Mouse (Mus musculus): Measurements from ENCODE around the gene Haus5.
A peak's percentile ranks its signal among the peaks of the same experiment; 100 is the strongest.

Gene Haus5

GRCm38 (mm10) chr7:30664529-30665200 is at the start of gene Haus5:
Gene Haus5 (minus strand): TSS chr7:30664994.
- DNase-seq, result peak; percentile 94

DNA sequence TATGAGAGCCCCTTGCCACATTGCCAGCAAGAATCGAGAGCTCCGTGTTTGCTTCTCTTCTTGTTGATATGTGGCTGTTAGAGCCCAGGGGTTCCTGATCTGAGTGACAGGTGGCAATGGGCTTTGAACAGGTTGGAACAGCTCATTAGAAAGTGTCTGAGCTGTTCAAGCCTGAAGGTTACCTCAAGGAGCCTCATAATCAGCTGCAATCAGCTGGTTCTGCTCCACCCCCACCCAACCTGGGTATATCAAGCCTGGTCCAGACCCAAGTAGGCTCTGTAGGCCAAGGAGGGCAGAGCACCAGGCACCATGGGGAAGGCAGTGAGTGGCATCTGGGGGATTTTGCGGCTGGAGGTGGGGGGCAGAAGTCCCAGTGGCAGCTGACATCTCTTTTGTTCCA is 47.1 kb upstream of the Haus5 start, which contains the start of gene Atp4a:
Atp4a (plus strand) TSS at position 268 of the 400 bp plus-strand sequence.
- DNase-seq, result peak; percentile 24

- no peak for DNase-seq
Observed at GRCm38 (mm10) chr7:30707441-30707840, 42.6 kb upstream of the Haus5 start.

DNA sequence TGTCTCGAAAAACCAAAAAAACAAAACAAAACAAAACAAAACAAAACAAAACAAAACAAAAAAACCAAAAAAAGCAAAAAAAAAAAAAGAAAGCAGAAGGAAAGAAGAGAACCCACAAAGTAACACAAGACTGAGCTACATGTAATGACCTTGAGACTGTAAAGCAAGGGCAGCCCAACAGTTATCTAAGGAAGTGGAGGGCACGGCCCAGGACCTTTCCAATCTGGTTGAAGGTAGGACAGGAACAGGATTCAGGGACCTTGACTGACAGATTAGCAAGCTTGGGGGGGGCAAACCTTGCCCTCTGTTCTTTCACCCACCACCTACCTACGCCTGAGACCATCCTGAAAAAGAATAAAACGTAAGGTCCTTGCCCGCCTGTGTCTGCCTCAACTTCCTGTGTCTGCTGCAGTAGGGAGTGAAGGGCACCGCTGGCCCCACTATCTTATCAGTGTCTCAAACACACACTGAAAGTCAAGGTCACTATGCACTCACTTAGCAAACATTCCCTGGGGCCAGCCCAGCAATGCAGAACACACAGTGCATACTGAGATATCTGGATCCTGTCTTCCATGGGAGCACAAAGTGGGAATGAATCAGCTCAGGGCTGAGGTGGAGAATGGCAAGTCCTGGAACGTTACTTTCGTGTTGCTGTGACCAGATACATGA is 41.6 kb upstream of the Haus5 start:
- no peak for DNase-seq

DNA sequence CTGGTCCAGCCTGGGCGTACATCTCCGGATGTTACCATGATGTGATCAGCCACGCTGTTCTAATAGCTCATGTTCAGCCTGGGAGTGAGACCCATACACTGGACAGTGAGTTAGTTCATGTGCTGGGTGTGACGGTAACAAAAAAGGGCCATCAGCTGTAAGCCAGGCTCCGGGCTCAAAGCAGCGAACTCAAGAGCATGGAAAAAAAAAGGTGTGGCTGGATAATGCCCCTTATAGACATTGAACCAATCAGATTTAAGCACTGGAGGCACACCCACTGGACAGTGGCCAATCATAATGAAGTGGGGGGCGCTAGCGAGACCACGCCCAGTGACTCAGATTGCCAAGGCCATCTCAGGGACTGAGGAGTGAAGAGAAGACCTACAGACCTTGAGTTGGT is 33.8 kb upstream of the Haus5 start, which contains the start of gene 2200002J24Rik:
2200002J24Rik (plus strand) TSS at position 338 of the 400 bp plus-strand sequence.
- DNase-seq, result peak; percentile 20

DNA sequence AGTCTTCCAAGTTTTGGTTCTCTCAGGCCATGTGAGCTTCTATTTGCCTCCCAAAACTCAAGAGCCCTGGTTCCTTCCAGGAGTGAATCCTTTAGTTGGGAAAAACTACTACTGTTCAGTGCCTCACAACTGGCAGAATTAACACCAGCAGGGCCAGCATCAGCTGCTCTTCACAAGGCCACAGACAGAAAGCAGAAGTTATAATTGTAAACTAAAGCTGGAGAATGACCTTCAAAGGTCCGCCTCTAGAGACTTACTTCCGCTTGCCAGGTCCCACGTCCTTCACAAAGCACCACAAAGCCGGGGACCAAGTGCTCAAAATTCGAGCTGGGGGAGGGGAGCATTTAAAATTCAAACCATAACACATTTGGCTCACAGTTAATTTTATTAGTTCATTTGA is 33.3 kb upstream of the Haus5 start:
- no peak for DNase-seq

DNA sequence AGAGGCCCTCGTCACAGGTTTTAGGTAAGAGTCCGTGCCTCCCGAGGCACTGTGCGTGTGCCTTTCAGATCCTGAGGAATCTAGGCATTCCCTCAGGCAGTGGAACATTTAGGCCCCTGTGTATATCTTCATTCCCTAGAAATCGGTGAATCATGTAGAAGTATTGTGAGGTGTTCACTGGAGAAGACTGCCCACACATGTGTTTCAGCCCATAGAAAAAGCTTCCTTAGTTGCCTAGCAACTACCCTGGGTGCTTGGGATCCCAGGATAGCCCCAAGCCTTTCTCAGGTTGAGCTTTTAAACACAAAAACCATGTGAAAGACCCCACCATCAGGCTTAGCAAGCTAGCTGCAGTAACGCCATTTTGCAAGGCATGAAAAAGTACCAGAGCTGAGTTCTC is 23.5 kb upstream of the Haus5 start:
- DNase-seq, result no peak

DNA sequence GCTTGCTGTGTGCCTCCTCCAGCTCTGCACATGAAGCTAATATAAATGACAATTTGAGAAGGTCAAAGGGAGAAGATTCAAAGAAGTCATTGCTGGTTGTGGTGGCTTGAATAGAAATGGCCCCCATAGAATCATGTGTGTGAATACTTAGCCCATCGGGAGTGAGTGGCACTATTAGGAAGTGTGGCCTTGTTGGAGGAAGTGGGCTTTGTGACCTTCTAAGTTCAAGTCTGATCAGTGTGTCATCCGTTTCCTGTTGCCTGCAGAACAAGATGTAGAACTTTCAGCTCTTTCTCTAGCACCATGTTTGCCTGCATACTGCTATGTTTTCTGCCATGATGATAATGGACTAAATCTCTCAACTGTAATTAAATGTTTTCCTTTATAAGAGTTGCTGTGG is 18.6 kb upstream of the Haus5 start:
- DNase-seq, result no peak

- DNase-seq, result no peak
Observed at GRCm38 (mm10) chr7:30681897-30682296, 17.1 kb upstream of the Haus5 start.

DNA sequence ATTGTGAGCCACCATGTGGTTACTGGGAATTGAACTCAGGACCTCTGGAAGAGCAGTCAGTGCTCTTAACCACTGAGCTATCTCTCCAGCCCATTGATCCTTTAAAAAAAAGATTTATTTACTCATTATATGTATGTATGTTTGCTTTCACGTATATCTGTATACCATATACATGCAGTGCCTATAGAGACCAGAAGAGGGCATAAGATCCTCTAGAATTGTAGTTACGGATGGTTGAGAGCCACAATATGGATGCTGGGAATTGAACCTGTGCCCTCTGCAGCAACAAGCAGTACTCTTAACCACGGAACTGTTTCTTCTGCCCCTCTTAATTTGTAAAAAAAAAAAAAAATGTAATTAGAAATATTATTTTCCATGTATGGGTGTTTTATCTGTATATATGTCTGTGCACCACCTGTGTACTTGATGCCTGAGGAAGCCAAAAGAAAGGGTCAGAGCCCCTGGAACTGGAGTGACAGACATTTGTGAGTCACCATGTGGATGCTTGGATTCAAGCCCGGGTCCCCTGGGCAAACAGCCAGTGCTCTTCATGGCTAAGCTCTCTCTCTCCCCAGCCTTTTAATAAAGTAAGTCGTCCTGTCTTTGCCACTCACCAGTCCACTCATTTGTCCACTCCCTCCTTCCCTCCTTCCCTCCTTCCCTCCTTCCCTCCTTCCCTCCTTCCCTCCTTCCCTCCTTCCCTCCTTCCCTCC is 13.6 kb upstream of the Haus5 start:
- DNase-seq, result no peak

- no peak for DNase-seq
Observed at GRCm38 (mm10) chr7:30671480-30671879, 6.7 kb upstream of the Haus5 start, which contains the start of gene Pmis2. Gene Pmis2 (minus strand): TSS chr7:30671605.

- DNase-seq, result no peak
Observed at GRCm38 (mm10) chr7:30669229-30669628, 4.4 kb upstream of the Haus5 start.

DNA sequence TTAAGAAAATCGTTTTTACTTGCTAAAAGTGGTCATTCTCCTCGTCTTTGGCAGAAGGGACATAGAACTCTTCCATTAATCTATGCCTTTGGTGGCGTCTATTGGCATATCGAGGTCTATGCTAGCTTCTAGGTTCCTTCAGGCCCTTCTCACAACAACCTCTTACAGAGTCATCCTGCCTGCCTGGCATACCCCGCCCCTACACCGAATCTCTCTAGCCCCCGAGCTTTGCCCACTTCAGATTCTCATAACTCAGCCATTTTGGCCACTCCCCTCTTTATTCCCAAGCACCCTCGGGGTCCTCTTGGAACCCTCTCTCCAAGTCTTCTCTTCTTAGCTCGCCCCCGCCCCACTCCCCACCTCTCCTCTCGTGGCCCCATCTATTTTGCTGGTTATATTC is 527 bp upstream of the Haus5 start:
- DNase-seq, result no peak

DNA sequence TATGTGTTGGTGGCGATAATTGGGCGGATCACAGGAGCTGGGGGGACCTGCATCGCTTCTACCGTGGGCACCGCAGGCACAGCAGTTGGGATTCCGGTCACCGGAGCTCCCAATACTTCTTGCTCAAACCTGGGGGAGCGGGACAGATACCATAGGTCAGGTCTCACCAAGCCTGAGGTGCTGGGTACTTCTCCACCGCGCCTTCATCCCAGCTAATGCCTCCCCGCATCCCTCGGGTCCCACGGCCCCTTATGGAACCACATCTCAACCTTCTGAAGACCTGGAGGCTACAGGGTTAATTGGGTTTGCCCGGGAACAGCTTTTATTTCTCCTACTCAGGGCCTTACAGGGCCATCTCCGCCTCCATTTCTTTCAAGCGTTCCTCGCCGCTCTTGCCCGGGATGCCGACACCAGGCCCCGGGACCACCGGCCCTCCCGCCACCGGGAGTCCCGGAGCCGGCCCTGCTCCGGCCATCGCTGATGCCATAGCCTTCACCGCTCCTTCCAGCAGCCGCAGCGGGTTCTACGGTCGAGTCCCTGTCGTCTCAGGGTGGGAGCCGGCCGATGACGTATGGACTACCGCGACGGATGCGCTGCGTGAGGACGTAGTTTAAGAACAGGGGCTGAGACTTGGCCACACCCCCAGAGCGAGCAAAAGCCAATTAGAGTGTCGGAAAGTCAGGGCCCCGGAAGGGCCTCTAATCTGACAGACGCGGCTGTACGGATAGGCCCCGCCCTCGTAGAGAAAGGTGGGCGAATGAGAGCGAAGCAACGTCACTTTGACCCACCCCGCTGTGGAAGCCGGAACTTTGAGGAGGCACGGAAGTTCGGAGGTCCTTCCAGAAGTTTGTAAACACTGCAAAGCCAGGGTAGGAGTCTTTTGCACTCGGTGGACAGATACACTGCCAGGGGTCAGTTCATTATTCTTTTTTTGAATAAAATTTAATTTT is 14.9 kb downstream of the Haus5 start, which contains the start of gene Rbm42:
Rbm42 (minus strand) TSS at position 727 of the 950 bp plus-strand sequence.
- peak; percentile 99 for DNase-seq

DNA sequence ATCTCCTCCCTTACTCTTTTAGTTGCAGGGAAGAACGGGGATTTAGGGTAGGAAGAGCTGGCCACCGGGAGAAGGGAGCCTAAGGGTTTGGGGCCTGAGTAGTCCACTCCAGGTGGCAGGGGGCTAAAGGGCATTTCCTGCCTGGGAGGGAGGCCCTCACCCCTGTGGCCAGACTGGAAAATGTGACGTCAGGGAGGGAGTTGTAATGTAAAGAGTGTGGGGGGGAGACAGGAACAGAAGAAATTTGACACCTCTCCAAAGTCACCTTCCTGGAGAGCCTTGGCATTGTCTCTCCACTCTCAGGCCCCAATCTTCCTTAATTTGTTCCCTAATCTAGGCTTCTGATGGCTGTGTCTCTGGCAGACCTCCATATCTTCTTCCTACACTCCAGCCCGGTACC is 25.7 kb downstream of the Haus5 start:
- DNase-seq, result no peak

- no peak for DNase-seq
Observed at GRCm38 (mm10) chr7:30636395-30636794, 28.4 kb downstream of the Haus5 start.

DNA sequence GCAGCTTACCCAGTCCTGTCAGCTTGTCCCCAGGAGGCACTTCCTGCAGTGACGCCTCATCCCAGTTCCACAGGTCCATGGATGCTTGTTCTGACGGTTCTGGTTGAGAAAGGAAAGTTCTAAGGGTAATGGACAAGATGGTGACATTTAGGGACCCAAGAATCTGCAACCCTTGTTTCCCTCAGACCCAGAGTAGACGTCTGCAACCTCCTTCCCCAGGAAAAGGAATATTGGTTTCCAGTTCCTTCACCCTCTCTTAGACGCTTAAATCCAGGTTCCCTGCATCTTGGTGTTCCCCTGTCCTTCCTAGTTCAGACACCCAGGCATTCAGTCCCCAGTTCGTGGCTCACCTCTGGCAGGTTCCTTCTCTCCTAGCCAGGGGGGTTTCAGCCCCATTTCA is 29.0 kb downstream of the Haus5 start, which contains the start of gene Etv2:
Etv2 (minus strand) TSS at position 101 of the 400 bp plus-strand sequence.
- no peak for DNase-seq

DNA sequence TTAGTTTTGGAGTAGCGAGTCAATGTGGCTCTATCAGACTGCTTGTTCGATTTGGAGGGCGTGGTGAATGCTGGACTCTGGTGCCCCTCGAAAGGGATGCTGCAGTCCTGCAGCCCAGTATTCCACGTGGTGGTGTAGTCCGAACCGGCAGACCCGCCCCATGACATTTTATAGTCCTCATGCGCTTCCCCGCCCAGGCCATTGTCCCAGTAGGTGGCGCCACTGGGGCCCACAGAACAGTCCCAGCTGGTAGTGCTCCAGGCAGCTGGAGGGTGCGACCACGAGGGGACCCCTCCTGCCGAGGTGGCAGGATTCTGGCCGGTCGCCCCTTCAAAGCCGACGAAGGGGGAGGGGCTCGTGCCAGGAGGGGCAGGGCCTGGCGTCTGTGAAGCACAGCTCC is 30.2 kb downstream of the Haus5 start:
- DNase-seq, result peak; percentile 41

- no peak for DNase-seq
Observed at GRCm38 (mm10) chr7:30633762-30634412, 30.9 kb downstream of the Haus5 start.

GRCm38 (mm10) chr7:30629013-30629412 is 35.8 kb downstream of the Haus5 start:
- DNase-seq, result no peak

DNA sequence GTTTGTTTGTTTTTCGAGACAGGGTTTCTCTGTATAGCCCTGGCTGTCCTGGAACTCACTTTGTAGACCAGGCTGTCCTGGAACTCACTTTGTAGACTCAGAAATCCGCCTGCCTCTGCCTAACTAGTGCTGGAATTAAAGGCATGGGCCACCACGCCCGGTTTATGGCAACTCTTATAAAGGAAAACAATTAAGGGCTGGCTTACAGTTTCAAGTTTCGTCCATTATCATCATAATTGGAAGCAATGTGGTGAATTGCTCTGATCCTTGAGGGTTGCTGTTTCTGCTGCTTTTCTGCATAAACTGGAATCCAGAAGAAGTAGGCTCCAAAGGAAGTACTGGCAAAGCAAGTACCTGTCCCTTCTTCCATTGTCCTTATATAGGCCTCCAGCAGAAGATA is 38.1 kb downstream of the Haus5 start:
- no peak for DNase-seq

All from kidney, postnatal 14 days (tissue).